Comparison of ENCODE assay signal across 10 mouse cellular contexts in genomic region chr4:119254012-119254618, GRCm38 (mm10). TPM values are rescaled to one million over a fixed set of nuclear protein-coding genes. Genes with fewer than 3 reads are reported as not detected.
DNase-seq lines count a peak whose midpoint lies in the region; ATAC-seq and TF ChIP-seq lines count a peak whose summit lies in the region.
"Had no signal": no experiment of that assay in that cellular context is flagged by ENCODE, and none has a peak within 500 bp of the region (broad histone marks: within the 10 kb centered on the region; RNA-seq: fewer than 3 reads in every experiment).

No protein-coding gene starts in this region.

- H3K27ac ChIP-seq in lung, embryonic 15.5 days: no peak overlapping the region
- H3K27ac ChIP-seq in hindbrain, embryonic 12.5 days: peak overlapping the region; percentile 60
- H3K27ac ChIP-seq in limb, embryonic 12.5 days: peak overlapping the region; percentile 81
- H3K27ac ChIP-seq in stomach, embryonic 16.5 days (ENCODE audit: low read length): no peak overlapping the region
- no peak overlapping the region for H3K27ac ChIP-seq in heart, adult 2 months
- no peak overlapping the region for H3K27ac ChIP-seq in liver, embryonic 12.5 days

- H3K9ac ChIP-seq in lung, embryonic 15.5 days: no peak overlapping the region
- H3K9ac ChIP-seq in hindbrain, embryonic 12.5 days: peak overlapping the region; percentile 39; the same call in 1 of the 2 replicates
- H3K9ac ChIP-seq in limb, embryonic 12.5 days (replicated peaks): peak overlapping the region; percentile 1; the same call in 1 of the 2 replicates
- peak overlapping the region; percentile 26; the same call in 1 of the 2 replicates for H3K9ac ChIP-seq in stomach, embryonic 16.5 days (ENCODE audit: low read length)
- no peak overlapping the region for H3K9ac ChIP-seq in heart, adult 2 months (ENCODE audit: low read depth, low read length)
- H3K9ac ChIP-seq in liver, embryonic 12.5 days: no peak overlapping the region

- H3K79me2 ChIP-seq in heart, adult 2 months (replicated peaks; ENCODE audit: control insufficient read depth, insufficient read depth, low read length): no peaks in the 10 kb centered on the region

- ATAC-seq in lung, embryonic 15.5 days (ENCODE audit: borderline replicate concordance, extremely low read depth, low FRiP score, low TSS enrichment): peak; percentile 27; the same call in 1 of the 2 replicates
- peak; percentile 65 for ATAC-seq in hindbrain, embryonic 12.5 days (ENCODE audit: low FRiP score)
- peak; percentile 48; the same call in 1 of the 2 replicates for ATAC-seq in limb, embryonic 12.5 days (ENCODE audit: insufficient number of reproducible peaks, insufficient read depth, low FRiP score, low TSS enrichment, low read depth)
- peak; percentile 28; the same call in 1 of the 2 replicates for ATAC-seq in stomach, embryonic 16.5 days (ENCODE audit: insufficient read depth, low FRiP score)
- ATAC-seq in liver, embryonic 12.5 days: no peak

- no peak for TF ChIP-seq EP300 in heart, adult 2 months (IDR thresholded peaks at IDR 0.05; ENCODE audit: insufficient read depth, low read depth, low read length)

- no peak for DNase-seq in lung, adult 2 months
- DNase-seq in spleen, postnatal 14 days (ENCODE audit: low spot score in 2 of 2): no peak
- no peak for DNase-seq in heart, adult 2 months

- TF ChIP-seq POLR2A in lung, adult 2 months (IDR thresholded peaks at IDR 0.05; ENCODE audit: borderline replicate concordance, extremely low read depth, low read depth, low read length): no peak
- TF ChIP-seq POLR2A in heart, adult 2 months (IDR thresholded peaks at IDR 0.05; ENCODE audit: insufficient read depth, low read depth, low read length): no peak

- no peak overlapping the region for H3K4me3 ChIP-seq in lung, embryonic 15.5 days
- H3K4me3 ChIP-seq in lung, adult 2 months (replicated peaks; ENCODE audit: extremely low read depth, low read depth, low read length): no peak overlapping the region
- H3K4me3 ChIP-seq in hindbrain, embryonic 12.5 days: no peak overlapping the region
- H3K4me3 ChIP-seq in limb, embryonic 12.5 days (replicated peaks): no peak overlapping the region
- H3K4me3 ChIP-seq in stomach, embryonic 16.5 days (replicated peaks; ENCODE audit: low read length): no peak overlapping the region
- no peak overlapping the region for H3K4me3 ChIP-seq in heart, adult 2 months
- H3K4me3 ChIP-seq in liver, embryonic 12.5 days: no peak overlapping the region

- intact Hi-C loops in heart, adult 2 months (cut with DNase I): loop anchor here (10.0 kb wide), 1 partner anchor 571 kb away; no protein-coding TSS in a partner anchor

- H3K9me3 ChIP-seq in lung, embryonic 15.5 days: no peaks in the 10 kb centered on the region
- H3K9me3 ChIP-seq in hindbrain, embryonic 12.5 days (replicated peaks): no peaks in the 10 kb centered on the region
- no peaks in the 10 kb centered on the region for H3K9me3 ChIP-seq in limb, embryonic 12.5 days
- no peaks in the 10 kb centered on the region for H3K9me3 ChIP-seq in stomach, embryonic 16.5 days (replicated peaks; ENCODE audit: control insufficient read depth, low read length)
- H3K9me3 ChIP-seq in liver, embryonic 12.5 days (replicated peaks): no peaks in the 10 kb centered on the region

- no peaks in the 10 kb centered on the region for H3K36me3 ChIP-seq in lung, embryonic 15.5 days
- no peaks in the 10 kb centered on the region for H3K36me3 ChIP-seq in hindbrain, embryonic 12.5 days
- H3K36me3 ChIP-seq in limb, embryonic 12.5 days: no peaks in the 10 kb centered on the region
- H3K36me3 ChIP-seq in stomach, embryonic 16.5 days (ENCODE audit: control insufficient read depth, insufficient read depth, low read length): no peaks in the 10 kb centered on the region
- no peaks in the 10 kb centered on the region for H3K36me3 ChIP-seq in heart, adult 2 months (ENCODE audit: control insufficient read depth, insufficient read depth, low read length)
- H3K36me3 ChIP-seq in liver, embryonic 12.5 days: no peaks in the 10 kb centered on the region

- WGBS in lung, embryonic 15.5 days: 43% methylated on average over 9 of the region's 9 CpGs
- 66% methylated on average over 9 of the region's 9 CpGs for WGBS in lung, adult 2 months
- 36% methylated on average over 9 of the region's 9 CpGs for WGBS in hindbrain, embryonic 12.5 days
- 29% methylated on average over 9 of the region's 9 CpGs for WGBS in limb, embryonic 12.5 days
- 50% methylated on average over 9 of the region's 9 CpGs for WGBS in stomach, embryonic 16.5 days
- 63% methylated on average over 9 of the region's 9 CpGs for WGBS in heart, adult 2 months
- 42% methylated on average over 9 of the region's 9 CpGs for WGBS in liver, embryonic 12.5 days (ENCODE audit: insufficient replicate concordance)

- H3K4me2 ChIP-seq in lung, embryonic 15.5 days: no peak overlapping the region
- H3K4me2 ChIP-seq in hindbrain, embryonic 12.5 days (replicated peaks): no peak overlapping the region
- H3K4me2 ChIP-seq in limb, embryonic 12.5 days: peak overlapping the region; percentile 26; the same call in 1 of the 2 replicates
- no peak overlapping the region for H3K4me2 ChIP-seq in stomach, embryonic 16.5 days (ENCODE audit: low read depth, low read length)
- no peak overlapping the region for H3K4me2 ChIP-seq in liver, embryonic 12.5 days

- peaks cover 16% of the 10 kb centered on the region for H3K4me1 ChIP-seq in lung, embryonic 15.5 days
- H3K4me1 ChIP-seq in lung, adult 2 months (ENCODE audit: control insufficient read depth, insufficient read depth, low read length): 0 out of 2 replicates have a peak, but pooled peaks cover 2% of the 10 kb centered on the region
- H3K4me1 ChIP-seq in hindbrain, embryonic 12.5 days: peaks cover 10% of the 10 kb centered on the region
- peaks cover 21% of the 10 kb centered on the region for H3K4me1 ChIP-seq in limb, embryonic 12.5 days (replicated peaks)
- H3K4me1 ChIP-seq in stomach, embryonic 16.5 days (ENCODE audit: control insufficient read depth, insufficient read depth, low read length): peaks cover 8% of the 10 kb centered on the region; the same call in 1 of the 2 replicates
- H3K4me1 ChIP-seq in heart, adult 2 months (ENCODE audit: control insufficient read depth, insufficient read depth, low read length): peaks cover 1% of the 10 kb centered on the region; the same call in 1 of the 2 replicates
- 0 out of 2 replicates have a peak, but pooled peaks cover 2% of the 10 kb centered on the region for H3K4me1 ChIP-seq in liver, embryonic 12.5 days

- H3K27me3 ChIP-seq in lung, embryonic 15.5 days: no peaks in the 10 kb centered on the region
- no peaks in the 10 kb centered on the region for H3K27me3 ChIP-seq in hindbrain, embryonic 12.5 days
- no peaks in the 10 kb centered on the region for H3K27me3 ChIP-seq in limb, embryonic 12.5 days
- H3K27me3 ChIP-seq in stomach, embryonic 16.5 days (ENCODE audit: control insufficient read depth, insufficient read depth, low read length): no peaks in the 10 kb centered on the region
- no peaks in the 10 kb centered on the region for H3K27me3 ChIP-seq in heart, adult 2 months (ENCODE audit: control insufficient read depth, insufficient read depth, low read length)
- H3K27me3 ChIP-seq in liver, embryonic 12.5 days (replicated peaks): peaks cover 6% of the 10 kb centered on the region; the same call in 1 of the 2 replicates

- no peak for TF ChIP-seq CTCF in lung, adult 2 months (IDR thresholded peaks at IDR 0.05; ENCODE audit: insufficient read depth, low read length)
- no peak for TF ChIP-seq CTCF in heart, adult 2 months (IDR thresholded peaks at IDR 0.05)

RNA-seq across cellular contexts. Expression of gene Cldn19, which starts 1.1 kb away (rescaled TPM):
- polyA plus RNA-seq in lung, embryonic 15.5 days (2015; fragmentation: Nextera tagmentation; extraction: Ambion mirVana): not detected in 2 replicates
- 1.2 TPM in 2 replicates for polyA plus RNA-seq in lung, adult 2 months (2012; rRNA removed)
- polyA plus RNA-seq in hindbrain, embryonic 12.5 days (2016; fragmentation: Nextera tagmentation; extraction: Ambion mirVana): 0.43 and 0.63 TPM in 2 replicates
- polyA plus RNA-seq in limb, embryonic 12.5 days (2016; fragmentation: Nextera tagmentation; extraction: Ambion mirVana): 0.08 and 0.14 TPM in 2 replicates
- 0.10 and 0.27 TPM in 2 replicates for polyA plus RNA-seq in stomach, embryonic 16.5 days (2015; fragmentation: Nextera tagmentation; extraction: Ambion mirVana)
- not detected for total RNA-seq in heart, adult 2 months (2021)
- polyA plus RNA-seq in heart, adult 2 months (2012; rRNA removed): 0.37 TPM in 1 of 2 replicates, not detected in the other
- not detected in 2 replicates for polyA plus RNA-seq in liver, embryonic 12.5 days (2016; fragmentation: Nextera tagmentation; extraction: Ambion mirVana)
- polyA plus RNA-seq: embryonic facial prominence, embryonic 11.5 days; large intestine, adult 2 months had no signal

RNA-seq across cellular contexts. Expression of gene P3h1, which starts 21.4 kb away (rescaled TPM):
- polyA plus RNA-seq in lung, embryonic 15.5 days (2015; fragmentation: Nextera tagmentation; extraction: Ambion mirVana): 38.0 and 38.4 TPM in 2 replicates
- polyA plus RNA-seq in lung, adult 2 months (2012; rRNA removed): 22.4 and 24.0 TPM in 2 replicates
- polyA plus RNA-seq in hindbrain, embryonic 12.5 days (2016; fragmentation: Nextera tagmentation; extraction: Ambion mirVana): 23.0 and 24.5 TPM in 2 replicates
- polyA plus RNA-seq in limb, embryonic 12.5 days (2016; fragmentation: Nextera tagmentation; extraction: Ambion mirVana): 29.6 and 30.0 TPM in 2 replicates
- polyA plus RNA-seq in stomach, embryonic 16.5 days (2015; fragmentation: Nextera tagmentation; extraction: Ambion mirVana): 31.3 and 34.0 TPM in 2 replicates
- 10 to 100 TPM; 10.5 to 10.8 TPM for total RNA-seq in heart, adult 2 months (2021)
- 14.5 and 17.8 TPM in 2 replicates for polyA plus RNA-seq in heart, adult 2 months (2012; rRNA removed)
- polyA plus RNA-seq in liver, embryonic 12.5 days (2016; fragmentation: Nextera tagmentation; extraction: Ambion mirVana): 9.7 and 11.4 TPM in 2 replicates

RNA-seq across cellular contexts. Expression of gene AU022252, which starts 21.6 kb away (rescaled TPM):
- 34.4 and 40.8 TPM in 2 replicates for polyA plus RNA-seq in lung, embryonic 15.5 days (2015; fragmentation: Nextera tagmentation; extraction: Ambion mirVana)
- 3.4 and 6.5 TPM in 2 replicates for polyA plus RNA-seq in lung, adult 2 months (2012; rRNA removed)
- 36.3 and 38.7 TPM in 2 replicates for polyA plus RNA-seq in hindbrain, embryonic 12.5 days (2016; fragmentation: Nextera tagmentation; extraction: Ambion mirVana)
- polyA plus RNA-seq in limb, embryonic 12.5 days (2016; fragmentation: Nextera tagmentation; extraction: Ambion mirVana): 41.6 and 45.3 TPM in 2 replicates
- polyA plus RNA-seq in stomach, embryonic 16.5 days (2015; fragmentation: Nextera tagmentation; extraction: Ambion mirVana): 25.4 and 25.7 TPM in 2 replicates
- total RNA-seq in heart, adult 2 months (2021): 10 to 100 TPM; 17.7 to 24.8 TPM
- polyA plus RNA-seq in heart, adult 2 months (2012; rRNA removed): 6.4 and 11.2 TPM in 2 replicates
- 18.1 and 19.6 TPM in 2 replicates for polyA plus RNA-seq in liver, embryonic 12.5 days (2016; fragmentation: Nextera tagmentation; extraction: Ambion mirVana)

RNA-seq across cellular contexts. Expression of gene Tmem269, which starts 36.1 kb away (rescaled TPM):
- polyA plus RNA-seq in lung, embryonic 15.5 days (2015; fragmentation: Nextera tagmentation; extraction: Ambion mirVana): not detected in 2 replicates
- polyA plus RNA-seq in lung, adult 2 months (2012; rRNA removed): 0.25 and 0.28 TPM in 2 replicates
- polyA plus RNA-seq in hindbrain, embryonic 12.5 days (2016; fragmentation: Nextera tagmentation; extraction: Ambion mirVana): 0.28 TPM in 1 of 2 replicates, not detected in the other
- polyA plus RNA-seq in limb, embryonic 12.5 days (2016; fragmentation: Nextera tagmentation; extraction: Ambion mirVana): not detected in 2 replicates
- 0.10 TPM in 1 of 2 replicates, not detected in the other for polyA plus RNA-seq in stomach, embryonic 16.5 days (2015; fragmentation: Nextera tagmentation; extraction: Ambion mirVana)
- not detected for total RNA-seq in heart, adult 2 months (2021)
- 0.16 and 0.67 TPM in 2 replicates for polyA plus RNA-seq in heart, adult 2 months (2012; rRNA removed)
- polyA plus RNA-seq in liver, embryonic 12.5 days (2016; fragmentation: Nextera tagmentation; extraction: Ambion mirVana): not detected in 2 replicates
- polyA plus RNA-seq: embryonic facial prominence, embryonic 11.5 days had no signal

RNA-seq across cellular contexts. Expression of gene Ybx1, which starts 40.3 kb away (rescaled TPM):
- polyA plus RNA-seq in lung, embryonic 15.5 days (2015; fragmentation: Nextera tagmentation; extraction: Ambion mirVana): 635 and 678 TPM in 2 replicates
- polyA plus RNA-seq in lung, adult 2 months (2012; rRNA removed): 158 and 195 TPM in 2 replicates
- polyA plus RNA-seq in hindbrain, embryonic 12.5 days (2016; fragmentation: Nextera tagmentation; extraction: Ambion mirVana): 1,173 and 1,272 TPM in 2 replicates
- polyA plus RNA-seq in limb, embryonic 12.5 days (2016; fragmentation: Nextera tagmentation; extraction: Ambion mirVana): 1,031 and 1,057 TPM in 2 replicates
- polyA plus RNA-seq in stomach, embryonic 16.5 days (2015; fragmentation: Nextera tagmentation; extraction: Ambion mirVana): 279 and 346 TPM in 2 replicates
- 100 to 1,000 TPM; 773 to 861 TPM for total RNA-seq in heart, adult 2 months (2021)
- polyA plus RNA-seq in heart, adult 2 months (2012; rRNA removed): 266 and 385 TPM in 2 replicates
- polyA plus RNA-seq in liver, embryonic 12.5 days (2016; fragmentation: Nextera tagmentation; extraction: Ambion mirVana): 699 and 700 TPM in 2 replicates

Comparison
In these comparisons a context has a peak if more than half of its experiments do, and no peak if none do; other contexts are left out.
1. H3K27ac ChIP-seq: peak in hindbrain, embryonic 12.5 days (single experiment) and limb, embryonic 12.5 days (single experiment); none in lung, embryonic 15.5 days (single experiment), stomach, embryonic 16.5 days (single experiment), heart, adult 2 months (single experiment) and liver, embryonic 12.5 days (single experiment).
2. H3K9ac ChIP-seq: peak in hindbrain, embryonic 12.5 days (single experiment), limb, embryonic 12.5 days (single experiment) and stomach, embryonic 16.5 days (single experiment); none in lung, embryonic 15.5 days (single experiment), heart, adult 2 months (single experiment) and liver, embryonic 12.5 days (single experiment).